Mouse (Mus musculus): ENCODE data around the gene Gm28038. TPM values are rescaled to one million over a fixed set of nuclear protein-coding genes. Genes with fewer than 3 reads are reported as not detected.

Gm28038 gene
- polyA plus RNA-seq (2015; fragmentation: Nextera tagmentation; extraction: Ambion mirVana) = 0.82 TPM in 1 of 2 replicates, not detected in the other

DNA sequence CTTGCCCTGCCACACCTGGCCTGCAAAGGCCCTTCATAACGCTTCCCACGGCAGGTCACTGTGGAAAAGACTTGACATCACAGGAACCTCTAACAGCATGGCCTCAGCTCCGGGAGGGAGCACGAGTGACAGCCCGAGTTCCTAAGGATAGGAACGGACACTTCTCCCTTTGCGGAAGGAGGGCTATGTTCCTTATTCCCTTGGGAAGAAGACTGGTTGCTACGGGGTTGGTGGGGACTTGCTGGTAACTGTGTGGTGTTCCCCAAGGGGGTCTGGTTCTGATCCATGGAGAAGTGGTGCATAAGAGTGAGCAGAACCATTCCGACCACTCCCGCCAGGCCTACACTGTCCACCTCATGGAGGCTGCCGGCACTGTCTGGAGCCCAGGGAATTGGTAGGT is at the start of gene Gm28038:
Gm28038 (plus strand) TSS at position 301 of the 400 bp plus-strand sequence.
- no peak within 1 kb of the TSS for H3K4me2 ChIP-seq
- ATAC-seq (ENCODE audit: low read depth) (no peak), DNase-seq (no peak)
- no peak within 1 kb of the TSS for H3K9ac ChIP-seq
- no peak within 1 kb of the TSS for H3K27ac ChIP-seq
- 0 out of 2 replicates have a peak, but pooled peaks cover 7% of the 10 kb centered on the region for H3K36me3 ChIP-seq
- no peak within 1 kb of the TSS for H3K4me3 ChIP-seq (replicated peaks)
- H3K9me3 ChIP-seq (replicated peaks) = no peaks in the 10 kb centered on the region
- 84% methylated on average over 11 of the region's 11 CpGs for WGBS (ENCODE audit: insufficient replicate concordance)
- H3K27me3 ChIP-seq = no peaks in the 10 kb centered on the region
- H3K4me1 ChIP-seq (replicated peaks) = peaks cover 19% of the 10 kb centered on the region

DNA sequence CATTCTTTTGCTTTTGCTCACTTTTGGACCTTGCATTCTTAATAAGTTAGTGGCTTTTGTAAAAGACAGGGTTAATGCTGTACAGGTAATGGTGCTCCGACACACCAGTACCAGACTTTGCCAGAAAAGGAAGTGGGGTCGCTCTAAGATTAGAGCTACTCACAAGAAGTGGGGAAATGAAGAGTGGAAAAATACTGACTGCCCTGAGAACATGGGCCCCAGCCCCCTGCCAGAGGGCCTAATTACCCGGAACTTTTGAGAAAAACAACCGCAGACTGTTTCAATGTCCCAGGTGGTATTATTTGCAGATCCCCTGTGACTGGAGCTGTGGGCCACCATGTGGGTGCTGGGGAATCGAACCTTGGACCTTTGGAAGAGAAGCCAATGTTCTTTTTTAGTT is 45.2 kb upstream of the Gm28038 start:
- Histone ChIP-seq H3K36me3 (peaks cover 8% of the 10 kb centered on the region), H3K27ac (no peak overlapping the region), H3K4me2 (no peak overlapping the region), H3K4me1 (replicated peaks) (peaks cover 38% of the 10 kb centered on the region), H3K27me3 (no peaks in the 10 kb centered on the region), H3K9ac (no peak overlapping the region), H3K9me3 (replicated peaks) (peaks cover 16% of the 10 kb centered on the region), H3K4me3 (replicated peaks) (no peak overlapping the region)
- DNase-seq (no peak), ATAC-seq (ENCODE audit: low read depth) (no peak)
- WGBS (ENCODE audit: insufficient replicate concordance) = 50% methylated on average over 5 of the region's 5 CpGs

DNA sequence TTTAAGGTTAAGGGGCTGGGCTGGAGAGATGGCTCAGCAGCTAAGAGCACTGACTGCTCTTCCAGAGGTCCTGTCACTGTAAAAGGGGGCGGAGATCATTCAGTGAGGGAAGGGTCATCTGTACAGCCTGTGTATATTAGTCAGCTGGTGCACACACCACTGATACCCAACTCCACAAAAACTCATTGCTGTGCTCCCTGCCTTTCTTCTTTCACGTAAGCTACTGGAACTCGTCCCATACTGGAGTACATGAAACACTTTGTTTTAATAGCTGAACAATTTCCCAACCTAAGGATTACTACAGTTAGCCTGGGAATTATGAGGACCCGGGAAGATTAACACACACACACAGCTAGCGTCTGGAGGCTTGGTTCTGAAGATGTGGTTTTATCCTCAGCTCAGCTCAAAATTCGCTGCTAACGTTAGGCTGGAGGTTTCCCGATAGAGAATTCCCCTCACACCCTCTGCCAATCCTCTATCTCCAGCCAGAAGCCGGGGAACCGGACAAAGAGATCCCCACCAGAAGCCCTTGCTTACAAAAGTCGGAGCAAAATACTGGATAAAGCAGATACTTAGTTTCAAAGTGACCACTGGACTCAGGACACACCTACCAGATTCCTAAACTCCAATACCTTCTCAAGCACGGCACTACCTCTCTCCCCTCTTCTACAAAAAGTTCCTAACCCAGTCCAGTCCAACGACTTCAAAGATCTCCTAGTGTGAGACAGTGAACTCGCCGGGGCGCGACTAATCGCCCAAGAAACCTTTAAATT is 44.2 kb upstream of the Gm28038 start:
- H3K9me3 ChIP-seq (replicated peaks) = peaks cover 12% of the 10 kb centered on the region; the same call in 1 of the 2 replicates
- H3K4me3 ChIP-seq (replicated peaks) = peak overlapping the region; percentile 86
- 6% methylated on average over 18 of the region's 18 CpGs for WGBS (ENCODE audit: insufficient replicate concordance)
- H3K27me3 ChIP-seq = no peaks in the 10 kb centered on the region
- no peak for ATAC-seq (ENCODE audit: low read depth)
- H3K4me2 ChIP-seq = peak overlapping the region; percentile 82
- H3K27ac ChIP-seq = peak overlapping the region; percentile 88
- peaks cover 18% of the 10 kb centered on the region for H3K36me3 ChIP-seq
- H3K9ac ChIP-seq = peak overlapping the region; percentile 96
- H3K4me1 ChIP-seq (replicated peaks) = peaks cover 46% of the 10 kb centered on the region
- no peak for DNase-seq

DNA sequence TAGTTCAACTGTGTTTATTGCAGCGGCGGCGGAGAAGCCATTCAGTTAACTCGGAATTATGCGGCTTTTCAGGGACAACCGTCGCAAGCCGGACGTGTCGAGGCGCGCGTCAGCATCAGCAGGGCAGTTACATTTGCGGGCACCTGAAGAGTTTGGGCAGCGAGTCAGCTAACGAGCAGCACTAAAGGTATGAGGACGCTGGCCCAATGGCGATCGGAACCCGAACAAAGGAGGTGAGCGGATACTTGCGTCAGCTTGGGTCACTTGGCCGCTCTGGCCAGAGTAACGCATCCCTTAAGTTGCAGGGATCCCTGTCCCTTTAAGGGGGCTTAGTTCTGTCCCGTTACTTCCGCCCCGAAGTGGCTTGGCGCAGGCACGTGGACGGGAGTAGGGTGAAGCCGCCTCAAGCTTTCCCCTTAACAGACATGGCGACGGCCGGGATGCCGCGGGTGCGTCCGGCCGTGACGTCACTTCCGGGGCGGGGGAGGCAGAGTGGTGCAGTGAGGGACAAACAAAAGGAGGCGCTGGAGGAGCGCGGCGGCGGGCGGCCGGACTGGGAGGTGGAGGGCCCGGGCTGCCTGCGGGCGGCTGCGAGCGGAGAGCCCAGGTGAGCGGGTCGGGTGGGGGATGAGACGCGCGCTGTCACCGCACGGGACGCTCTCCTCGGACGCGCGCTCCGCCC is 43.5 kb upstream of the Gm28038 start, which contains the start of gene Lrrc8a:
Lrrc8a (plus strand) TSS at position 517 of the 682 bp plus-strand sequence.
- H3K4me1 ChIP-seq (replicated peaks) = peaks cover 53% of the 10 kb centered on the region
- H3K4me2 ChIP-seq = peak within 1 kb of the TSS; percentile 82
- peak within 1 kb of the TSS; percentile 88 for H3K27ac ChIP-seq
- DNase-seq (peak; percentile 98), ATAC-seq (ENCODE audit: low read depth) (peak; percentile 94)
- under 1% methylated on average over 65 of the region's 67 CpGs for WGBS (ENCODE audit: insufficient replicate concordance)
- no peaks in the 10 kb centered on the region for H3K27me3 ChIP-seq
- peaks cover 25% of the 10 kb centered on the region for H3K36me3 ChIP-seq
- peaks cover 7% of the 10 kb centered on the region; the same call in 1 of the 2 replicates for H3K9me3 ChIP-seq (replicated peaks)
- H3K9ac ChIP-seq = peak within 1 kb of the TSS; percentile 96
- peak within 1 kb of the TSS; percentile 86 for H3K4me3 ChIP-seq (replicated peaks)

DNA sequence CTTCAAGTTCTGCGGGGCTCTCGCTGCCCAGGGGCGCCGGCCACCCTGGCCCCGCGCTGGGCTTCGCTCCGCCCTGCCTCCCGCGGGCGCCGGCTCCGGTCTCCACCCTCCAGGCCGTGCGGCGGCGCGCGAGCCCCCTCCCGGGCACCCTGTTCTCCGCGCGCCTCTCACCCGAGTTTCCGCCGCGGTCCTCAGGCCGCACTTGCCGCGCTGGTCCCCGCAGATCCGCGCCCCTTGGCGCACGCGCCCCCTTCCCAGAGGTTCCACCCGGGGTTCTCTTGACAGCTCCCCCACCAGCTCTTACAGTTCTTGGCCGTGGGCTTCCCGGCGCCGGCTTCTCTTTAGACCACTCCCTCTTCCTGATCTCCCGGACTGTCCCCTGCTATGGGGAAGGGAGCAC is 43.0 kb upstream of the Gm28038 start:
- under 1% methylated on average over 42 of the region's 42 CpGs for WGBS (ENCODE audit: insufficient replicate concordance)
- DNase-seq = no peak

DNA sequence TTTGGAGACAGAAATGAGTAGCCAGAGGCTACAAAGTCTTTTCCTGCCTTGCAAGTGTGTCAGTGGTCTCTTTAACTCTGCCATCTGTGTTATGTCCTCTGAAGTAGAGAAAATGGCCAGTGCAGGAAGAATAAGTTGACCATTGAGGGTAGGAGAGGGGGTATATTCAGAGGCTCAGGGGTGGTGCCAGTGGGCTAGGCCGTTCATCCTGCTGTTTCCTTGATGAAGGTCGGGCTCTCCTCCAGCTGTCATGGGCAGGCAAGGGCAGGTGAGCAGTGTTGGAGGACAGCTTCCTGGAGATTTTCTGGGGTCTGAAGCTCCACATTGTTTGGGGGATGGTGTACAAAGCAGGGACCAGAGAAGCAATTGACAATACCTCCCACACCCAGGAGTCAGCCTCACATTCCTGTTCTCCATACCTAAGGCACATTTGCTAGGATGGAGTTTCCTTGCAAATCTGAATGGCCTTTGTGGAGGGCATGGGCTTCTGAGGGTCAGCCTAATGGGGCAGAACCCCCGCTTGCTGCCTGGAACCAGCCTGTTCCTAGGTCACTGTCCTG is 41.9 kb upstream of the Gm28038 start:
- no peak for ATAC-seq (ENCODE audit: low read depth)

More for the DNA sequence above, 43.0 kb upstream of the Gm28038 start:
- H3K4me3 ChIP-seq (replicated peaks) = peak overlapping the region; percentile 86
- H3K27ac ChIP-seq = peak overlapping the region; percentile 88
- peaks cover 30% of the 10 kb centered on the region for H3K36me3 ChIP-seq
- H3K9ac ChIP-seq = peak overlapping the region; percentile 96
- H3K27me3 ChIP-seq = no peaks in the 10 kb centered on the region
- 0 out of 2 replicates have a peak, but pooled peaks cover 1% of the 10 kb centered on the region for H3K9me3 ChIP-seq (replicated peaks)
- H3K4me1 ChIP-seq (replicated peaks) = peaks cover 58% of the 10 kb centered on the region
- ATAC-seq (ENCODE audit: low read depth) = peak; percentile 84
- H3K4me2 ChIP-seq = peak overlapping the region; percentile 82

DNA sequence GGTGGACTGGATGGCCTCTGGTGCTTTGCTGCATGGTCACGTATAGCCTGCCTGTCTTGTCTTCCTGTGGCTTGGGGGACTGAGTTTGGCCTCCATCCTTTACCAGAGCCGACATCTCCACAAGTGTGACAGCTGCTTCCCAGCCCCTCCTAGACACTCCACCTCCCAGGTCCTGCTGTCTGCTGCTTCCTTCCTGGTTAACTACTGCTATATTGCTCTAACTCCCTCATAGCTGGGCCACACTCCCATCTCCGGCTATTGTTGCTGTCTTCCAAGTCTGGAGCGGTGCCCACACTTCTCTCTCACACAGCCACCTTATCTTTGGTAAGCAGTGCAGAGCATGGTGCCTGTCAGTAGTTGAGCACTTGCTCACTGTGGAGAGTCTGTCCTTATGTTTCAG is 41.1 kb upstream of the Gm28038 start:
- peaks cover 48% of the 10 kb centered on the region for H3K36me3 ChIP-seq
- peak overlapping the region; percentile 82 for H3K4me2 ChIP-seq
- ATAC-seq (ENCODE audit: low read depth) (peak; percentile 22), DNase-seq (peak; percentile 35)
- H3K27ac ChIP-seq = peak overlapping the region; percentile 88
- peaks cover 74% of the 10 kb centered on the region for H3K4me1 ChIP-seq (replicated peaks)
- no peaks in the 10 kb centered on the region for H3K27me3 ChIP-seq
- no peaks in the 10 kb centered on the region for H3K9me3 ChIP-seq (replicated peaks)
- H3K9ac ChIP-seq = peak overlapping the region; percentile 96
- 31% methylated on average over 4 of the region's 4 CpGs for WGBS (ENCODE audit: insufficient replicate concordance)
- H3K4me3 ChIP-seq (replicated peaks) = peak overlapping the region; percentile 86

More for the DNA sequence above, 41.9 kb upstream of the Gm28038 start:
- no peak for DNase-seq
- H3K4me2 ChIP-seq = peak overlapping the region; percentile 82
- peak overlapping the region; percentile 96 for H3K9ac ChIP-seq
- WGBS (ENCODE audit: insufficient replicate concordance) = 67% methylated on average over 3 of the region's 3 CpGs
- no peaks in the 10 kb centered on the region for H3K27me3 ChIP-seq
- no peaks in the 10 kb centered on the region for H3K9me3 ChIP-seq (replicated peaks)
- peak overlapping the region; percentile 86 for H3K4me3 ChIP-seq (replicated peaks)
- H3K36me3 ChIP-seq = peaks cover 41% of the 10 kb centered on the region
- peaks cover 67% of the 10 kb centered on the region for H3K4me1 ChIP-seq (replicated peaks)
- peak overlapping the region; percentile 88 for H3K27ac ChIP-seq

DNA sequence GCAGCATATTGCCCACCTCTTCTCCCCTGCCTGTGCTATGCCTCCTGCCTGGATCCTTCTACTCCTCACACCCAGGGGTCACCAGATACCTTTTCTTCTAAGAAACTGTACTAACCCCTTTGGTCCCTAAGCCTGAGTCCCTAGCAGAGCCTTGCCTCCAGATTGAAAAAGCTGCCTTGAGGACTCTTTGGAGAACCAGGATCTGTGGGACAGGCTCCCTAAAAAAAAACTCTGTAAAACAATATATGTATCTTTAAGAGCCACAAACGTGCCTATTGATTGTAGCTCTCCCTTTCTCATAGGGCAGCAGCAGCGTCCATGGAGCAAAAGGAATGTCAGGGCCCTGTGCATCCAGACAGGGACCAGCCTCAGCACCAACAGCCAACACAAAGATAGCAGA is 40.6 kb upstream of the Gm28038 start, which contains the start of gene Gm28035:
Gm28035 (plus strand) TSS at position 301 of the 400 bp plus-strand sequence.
- peak within 1 kb of the TSS; percentile 86 for H3K4me3 ChIP-seq (replicated peaks)
- peaks cover 49% of the 10 kb centered on the region for H3K36me3 ChIP-seq
- peaks cover 79% of the 10 kb centered on the region for H3K4me1 ChIP-seq (replicated peaks)
- H3K9me3 ChIP-seq (replicated peaks) = no peaks in the 10 kb centered on the region
- peak within 1 kb of the TSS; percentile 96 for H3K9ac ChIP-seq
- ATAC-seq (ENCODE audit: low read depth) (no peak), DNase-seq (no peak)
- no peaks in the 10 kb centered on the region for H3K27me3 ChIP-seq
- WGBS (ENCODE audit: insufficient replicate concordance) = 66% methylated on average over 2 of the region's 2 CpGs
- peak within 1 kb of the TSS; percentile 88 for H3K27ac ChIP-seq
- H3K4me2 ChIP-seq = peak within 1 kb of the TSS; percentile 82

DNA sequence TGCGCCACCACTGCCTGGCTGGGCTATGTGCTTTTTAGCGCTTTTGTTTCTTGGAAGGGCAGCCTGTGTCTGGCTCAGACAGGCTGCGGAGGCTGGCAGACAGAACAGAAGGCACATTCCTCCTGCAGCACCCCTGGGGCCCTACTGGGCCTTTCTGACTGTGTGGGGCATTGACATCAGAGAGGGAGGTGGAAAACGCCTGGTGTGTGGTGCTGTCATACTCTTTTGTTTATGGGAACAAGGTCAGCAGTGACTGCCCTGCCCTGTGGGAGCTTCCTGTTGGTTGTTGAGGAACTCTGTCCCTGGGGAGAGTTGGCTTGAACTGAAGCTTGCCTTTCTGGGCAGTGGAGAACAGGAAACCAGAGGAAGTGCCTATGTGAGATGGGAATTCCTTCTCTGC is 38.3 kb upstream of the Gm28038 start:
- ATAC-seq (ENCODE audit: low read depth) = no peak
- peak overlapping the region; percentile 39 for H3K27ac ChIP-seq
- peak overlapping the region; percentile 15; the same call in 1 of the 2 replicates for H3K9ac ChIP-seq
- no peak overlapping the region for H3K4me2 ChIP-seq
- peaks cover 56% of the 10 kb centered on the region for H3K36me3 ChIP-seq
- H3K4me3 ChIP-seq (replicated peaks) = no peak overlapping the region
- H3K9me3 ChIP-seq (replicated peaks) = no peaks in the 10 kb centered on the region
- no peak for DNase-seq
- H3K4me1 ChIP-seq (replicated peaks) = peaks cover 81% of the 10 kb centered on the region
- H3K27me3 ChIP-seq = no peaks in the 10 kb centered on the region
- 56% methylated on average over 4 of the region's 4 CpGs for WGBS (ENCODE audit: insufficient replicate concordance)

DNA sequence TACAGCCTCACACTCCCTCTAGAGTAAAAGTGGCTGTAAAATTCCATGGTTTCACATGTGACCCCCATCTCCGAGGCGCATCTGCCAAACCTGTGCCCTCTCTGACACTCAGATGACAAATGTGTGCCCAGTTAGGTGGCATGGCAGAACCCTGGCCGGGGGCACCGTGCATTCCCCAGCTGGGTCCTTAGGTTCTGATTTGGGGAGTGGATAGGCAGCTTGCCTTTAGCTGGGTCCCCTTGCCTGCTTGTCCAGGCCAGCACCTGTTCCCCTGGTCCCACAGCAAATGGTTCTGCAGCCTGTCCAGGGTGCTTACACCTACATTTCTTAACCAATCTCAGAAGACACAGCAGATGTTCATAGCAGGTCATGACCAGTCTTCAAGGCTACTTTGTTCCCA is 37.5 kb upstream of the Gm28038 start:
- Histone ChIP-seq H3K36me3 (peaks cover 63% of the 10 kb centered on the region), H3K27me3 (no peaks in the 10 kb centered on the region), H3K9ac (no peak overlapping the region), H3K4me2 (no peak overlapping the region), H3K9me3 (replicated peaks) (no peaks in the 10 kb centered on the region), H3K4me3 (replicated peaks) (no peak overlapping the region), H3K4me1 (replicated peaks) (peaks cover 78% of the 10 kb centered on the region), H3K27ac (no peak overlapping the region)
- no peak for DNase-seq
- 91% methylated on average over 4 of the region's 4 CpGs for WGBS (ENCODE audit: insufficient replicate concordance)
- no peak for ATAC-seq (ENCODE audit: low read depth)

Measured in liver, embryonic 13.5 days (tissue).